Mouse (Mus musculus) thymus, adult 2 months (tissue): ENCODE results near the gene Tmem254a.
"Not testable (repeated sequence)": the region's sequence is repeated elsewhere in the genome, so short reads cannot be mapped to it uniquely, and the experiment has no call there.

ENCODE experiments used
- CTCF ChIP-seq: fragments of 200-500 bp; IDR thresholded peaks from 2 replicates; pipeline ENCODE4 v1.5.1; 2012; ENCODE audit warnings: mild to moderate bottlenecking, control low read depth, low read length, moderate library complexity, borderline replicate concordance; ENCODE audit not compliant: control insufficient read depth, poor library complexity, insufficient read depth; ENCODE audit errors: extremely low read depth
- POLR2A ChIP-seq: fragments of 200-500 bp; IDR thresholded peaks from 2 replicates; pipeline ENCODE4 v1.6.1; 2012; ENCODE audit warnings: mild to moderate bottlenecking, low read length, control low read depth, moderate library complexity; ENCODE audit not compliant: control insufficient read depth, poor library complexity, insufficient read depth; ENCODE audit errors: extremely low read depth

GRCm38 (mm10) chr14:25894566-25894965, 32.9 kb downstream of the Tmem254a start:
- not testable (repeated sequence) for TF ChIP-seq CTCF, POLR2A
